Mouse (Mus musculus): ENCODE measurements around the gene Pdhx.

DNA sequence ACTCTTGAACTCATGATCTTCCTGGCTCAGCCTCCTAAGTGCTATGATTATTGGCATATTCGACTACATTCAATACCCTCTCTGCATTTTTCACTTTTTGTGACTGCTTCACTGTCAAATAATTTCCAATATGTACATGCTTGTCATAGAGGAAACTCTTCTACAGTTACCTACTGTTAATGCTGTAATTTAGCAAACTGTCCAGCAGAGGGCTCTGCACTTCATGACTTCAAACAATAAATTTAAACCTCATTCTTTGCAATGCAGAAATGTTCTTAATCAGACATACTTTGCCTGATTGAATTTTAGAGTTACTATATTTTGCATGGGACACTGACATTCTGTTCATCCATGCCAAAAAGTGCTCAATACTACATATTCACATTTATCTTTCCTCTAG, 13.1 kb upstream of the Pdhx start:
- no peak for TF ChIP-seq CTCF (IDR thresholded peaks at IDR 0.05; ENCODE audit: extremely low read depth, insufficient read length, insufficient replicate concordance, low read depth, low read length)
- no peak for TF ChIP-seq POLR2A (IDR thresholded peaks at IDR 0.05; ENCODE audit: low read depth, low read length)

All from small intestine, adult 2 months (tissue).